Comparison of ENCODE assay signal across 13 mouse cellular contexts in the genomic region with DNA sequence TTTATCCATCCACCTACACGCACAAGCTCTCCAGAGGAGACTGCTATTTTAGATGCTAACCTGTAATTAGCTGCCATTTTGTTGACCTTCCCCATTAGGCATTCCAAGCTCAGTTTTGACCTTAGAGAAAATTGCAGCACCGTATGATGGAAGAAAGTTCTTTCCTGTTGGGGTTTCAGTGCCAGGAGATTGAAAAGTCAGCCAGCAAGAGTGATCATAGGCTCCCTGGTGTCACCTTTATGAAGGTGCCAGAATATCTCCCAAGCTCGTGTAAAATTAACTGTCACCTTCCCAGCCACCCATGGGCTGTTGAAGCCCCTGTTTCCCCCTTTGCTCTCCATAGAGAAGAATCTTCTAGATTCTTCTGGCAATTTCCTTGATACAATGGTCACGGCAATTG.
DNase-seq lines count a peak whose midpoint lies in the region; ATAC-seq and TF ChIP-seq lines count a peak whose summit lies in the region.
"Had no signal": no experiment of that assay in that cellular context is flagged by ENCODE, and none has a peak within 500 bp of the region (broad histone marks: within the 10 kb centered on the region; RNA-seq: fewer than 3 reads in every experiment).

No protein-coding gene starts in this region.

- peak overlapping the region; percentile 43; the same call in 1 of the 2 replicates for H3K27ac ChIP-seq in hindbrain, embryonic 14.5 days
- H3K27ac ChIP-seq in hindbrain, embryonic 11.5 days (ENCODE audit: low read depth, low read length), result no peak overlapping the region
- H3K27ac ChIP-seq in embryonic facial prominence, embryonic 10.5 days (replicated peaks), result no peak overlapping the region; the same call in 1 of the 2 replicates
- H3K27ac ChIP-seq in embryonic fibroblast, embryonic 13.5 days (ENCODE audit: insufficient read depth, low read length), result peak overlapping the region; percentile 83
- H3K27ac ChIP-seq: forebrain, embryonic 10.5 days; liver, embryonic 13.5 days; midbrain, embryonic 12.5 days had no signal

- 61% methylated on average over 4 of the region's 4 CpGs for WGBS in hindbrain, embryonic 14.5 days
- WGBS in hindbrain, embryonic 11.5 days, result 79% methylated on average over 4 of the region's 4 CpGs
- 60% methylated on average over 4 of the region's 4 CpGs for WGBS in embryonic facial prominence, embryonic 10.5 days

- H3K4me1 ChIP-seq in hindbrain, embryonic 14.5 days (replicated peaks; ENCODE audit: control insufficient read depth, insufficient read depth, low read length), result peaks cover 41% of the 10 kb centered on the region
- H3K4me1 ChIP-seq in hindbrain, embryonic 11.5 days (replicated peaks; ENCODE audit: control insufficient read depth, insufficient read depth, low read length), result 0 out of 2 replicates have a peak, but pooled peaks cover 2% of the 10 kb centered on the region
- peaks cover 72% of the 10 kb centered on the region for H3K4me1 ChIP-seq in embryonic facial prominence, embryonic 10.5 days
- H3K4me1 ChIP-seq in embryonic fibroblast, embryonic 13.5 days (ENCODE audit: control insufficient read depth, insufficient read depth, low read length), result peaks cover 34% of the 10 kb centered on the region

- no peak for DNase-seq in hindbrain, embryonic 14.5 days (ENCODE audit: low spot score)
- DNase-seq in hindbrain, embryonic 11.5 days (ENCODE audit: low spot score), result no peak
- peak; percentile 9 for DNase-seq in embryonic facial prominence, embryonic 10.5 days (ENCODE audit: low spot score)
- peak; percentile 9 for DNase-seq in neural tube, embryonic 10.5 days (ENCODE audit: extremely low spot score, low spot score)
- DNase-seq in left cerebral cortex, adult 18-20 months (ENCODE audit: low spot score in 2 of 2), result no peak
- DNase-seq in left cerebral cortex, adult 11 months (ENCODE audit: low spot score), result no peak
- DNase-seq: kidney, adult 11 months; liver, embryonic 13.5 days; thymus, postnatal 36 days had no signal

- H3K27me3 ChIP-seq in hindbrain, embryonic 14.5 days (ENCODE audit: control insufficient read depth, insufficient read depth, low read length), result no peaks in the 10 kb centered on the region
- H3K27me3 ChIP-seq in hindbrain, embryonic 11.5 days (ENCODE audit: control insufficient read depth, insufficient read depth, low read length), result no peaks in the 10 kb centered on the region
- H3K27me3 ChIP-seq in embryonic facial prominence, embryonic 10.5 days (replicated peaks; ENCODE audit: low read depth, poor library complexity, severe bottlenecking), result peaks cover 6% of the 10 kb centered on the region
- H3K27me3 ChIP-seq: liver, embryonic 13.5 days had no signal

- peaks cover under 1% of the 10 kb centered on the region; the same call in 1 of the 2 replicates for H3K36me3 ChIP-seq in hindbrain, embryonic 14.5 days (replicated peaks; ENCODE audit: control insufficient read depth, insufficient read depth)
- H3K36me3 ChIP-seq in hindbrain, embryonic 11.5 days (ENCODE audit: control insufficient read depth, insufficient read depth, low read length), result no peaks in the 10 kb centered on the region
- H3K36me3 ChIP-seq in embryonic facial prominence, embryonic 10.5 days (replicated peaks), result no peaks in the 10 kb centered on the region
- H3K36me3 ChIP-seq: forebrain, embryonic 10.5 days; liver, embryonic 13.5 days; midbrain, embryonic 12.5 days had no signal

- H3K9me3 ChIP-seq in hindbrain, embryonic 14.5 days (ENCODE audit: control insufficient read depth, low read length), result no peaks in the 10 kb centered on the region
- no peaks in the 10 kb centered on the region for H3K9me3 ChIP-seq in hindbrain, embryonic 11.5 days (ENCODE audit: control insufficient read depth, low read length)
- no peaks in the 10 kb centered on the region for H3K9me3 ChIP-seq in embryonic facial prominence, embryonic 10.5 days
- H3K9me3 ChIP-seq: forebrain, embryonic 10.5 days; liver, embryonic 13.5 days; midbrain, embryonic 12.5 days had no signal

- H3K4me3 ChIP-seq in hindbrain, embryonic 14.5 days (replicated peaks; ENCODE audit: low read length), result no peak overlapping the region
- no peak overlapping the region for H3K4me3 ChIP-seq in hindbrain, embryonic 11.5 days (ENCODE audit: low read depth, low read length)
- H3K4me3 ChIP-seq in embryonic facial prominence, embryonic 10.5 days, result no peak overlapping the region
- no peak overlapping the region for H3K4me3 ChIP-seq in embryonic fibroblast, embryonic 13.5 days (ENCODE audit: insufficient read depth, low read length)
- H3K4me3 ChIP-seq: forebrain, embryonic 10.5 days; liver, embryonic 13.5 days; midbrain, embryonic 12.5 days had no signal

- no peak for TF ChIP-seq POLR2A in embryonic fibroblast, embryonic 13.5 days (IDR thresholded peaks at IDR 0.05; ENCODE audit: low read depth, low read length)

- no peak for TF ChIP-seq CTCF in embryonic fibroblast, embryonic 13.5 days (IDR thresholded peaks at IDR 0.05; ENCODE audit: borderline replicate concordance, insufficient read depth, low read length)

- no peak overlapping the region for H3K4me2 ChIP-seq in hindbrain, embryonic 14.5 days (replicated peaks)
- no peak overlapping the region for H3K4me2 ChIP-seq in hindbrain, embryonic 11.5 days (replicated peaks; ENCODE audit: low read depth, low read length)
- H3K4me2 ChIP-seq: liver, embryonic 13.5 days; lung, embryonic 14.5 days; midbrain, embryonic 12.5 days had no signal

- ATAC-seq in hindbrain, embryonic 14.5 days (ENCODE audit: low FRiP score), result no peak
- ATAC-seq in hindbrain, embryonic 11.5 days (ENCODE audit: low FRiP score), result no peak

- no peak overlapping the region for H3K9ac ChIP-seq in hindbrain, embryonic 14.5 days
- H3K9ac ChIP-seq in hindbrain, embryonic 11.5 days (ENCODE audit: low read depth, low read length), result no peak overlapping the region
- H3K9ac ChIP-seq: liver, embryonic 13.5 days; lung, embryonic 14.5 days; midbrain, embryonic 12.5 days had no signal

Comparison
In these comparisons a context has a peak if more than half of its experiments do, and no peak if none do; other contexts are left out.
1. H3K27ac ChIP-seq: peak in hindbrain, embryonic 14.5 days (single experiment) and embryonic fibroblast, embryonic 13.5 days (single experiment); none in hindbrain, embryonic 11.5 days (single experiment) and embryonic facial prominence, embryonic 10.5 days (single experiment).
2. DNase-seq: peak in embryonic facial prominence, embryonic 10.5 days (single experiment) and neural tube, embryonic 10.5 days (single experiment); none in hindbrain, embryonic 14.5 days (single experiment), hindbrain, embryonic 11.5 days (single experiment), left cerebral cortex, adult 18-20 months (0 of 2) and left cerebral cortex, adult 11 months (single experiment).